Comparison of ENCODE assay signal across 9 mouse cellular contexts in genomic region chr12:109459481-109460401, GRCm38 (mm10). TPM values are rescaled to one million over a fixed set of nuclear protein-coding genes. Genes with fewer than 3 reads are reported as not detected.
DNase-seq lines count a peak whose midpoint lies in the region; ATAC-seq lines count a peak whose summit lies in the region.
"Had no signal": no experiment of that assay in that cellular context is flagged by ENCODE, and none has a peak within 500 bp of the region (broad histone marks: within the 10 kb centered on the region; RNA-seq: fewer than 3 reads in every experiment).

No protein-coding gene starts in this region.

- H3K4me2 ChIP-seq in kidney, embryonic 15.5 days, result peak overlapping the region; percentile 49
- peak overlapping the region; percentile 47 for H3K4me2 ChIP-seq in forebrain, embryonic 13.5 days
- H3K4me2 ChIP-seq in limb, embryonic 15.5 days, result peak overlapping the region; percentile 20; the same call in 1 of the 2 replicates

- H3K9ac ChIP-seq in kidney, embryonic 15.5 days, result no peak overlapping the region
- peak overlapping the region; percentile 30; the same call in 1 of the 2 replicates for H3K9ac ChIP-seq in forebrain, embryonic 13.5 days
- H3K9ac ChIP-seq in limb, embryonic 15.5 days, result no peak overlapping the region

- peak overlapping the region; percentile 20 for H3K4me3 ChIP-seq in kidney, embryonic 15.5 days (replicated peaks)
- H3K4me3 ChIP-seq in forebrain, embryonic 13.5 days, result peak overlapping the region; percentile 18
- H3K4me3 ChIP-seq in limb, embryonic 15.5 days, result no peak overlapping the region

- H3K36me3 ChIP-seq in kidney, embryonic 15.5 days, result no peaks in the 10 kb centered on the region
- no peaks in the 10 kb centered on the region for H3K36me3 ChIP-seq in forebrain, embryonic 13.5 days (ENCODE audit: poor library complexity, severe bottlenecking)
- no peaks in the 10 kb centered on the region; the same call in 1 of the 2 replicates for H3K36me3 ChIP-seq in limb, embryonic 15.5 days

- WGBS in kidney, embryonic 15.5 days, result 39% methylated on average over 49 of the region's 49 CpGs
- WGBS in forebrain, embryonic 13.5 days, result 31% methylated on average over 49 of the region's 49 CpGs
- 40% methylated on average over 49 of the region's 49 CpGs for WGBS in limb, embryonic 15.5 days

- DNase-seq in kidney, postnatal 14 days, result no peak
- DNase-seq in thymus, adult 18-20 months, result peak; percentile 19 to 31
- no peak for DNase-seq in spleen, postnatal 10 days (ENCODE audit: low spot score in 2 of 2)
- DNase-seq in cerebellum, postnatal 25 days, result no peak
- DNase-seq in urinary bladder, adult 18-20 months (ENCODE audit: low spot score in 2 of 2), result no peak
- DNase-seq: right cerebral cortex, postnatal 14 days had no signal

- ATAC-seq in kidney, embryonic 15.5 days (replicated peaks; ENCODE audit: low FRiP score), result no peak
- 0 out of 2 replicates have a peak, but pooled peaks have one; percentile 34 for ATAC-seq in forebrain, embryonic 13.5 days
- ATAC-seq in limb, embryonic 15.5 days (ENCODE audit: insufficient number of reproducible peaks, low FRiP score, low TSS enrichment, low read depth), result no peak

- no peaks in the 10 kb centered on the region for H3K9me3 ChIP-seq in kidney, embryonic 15.5 days (replicated peaks)
- no peaks in the 10 kb centered on the region for H3K9me3 ChIP-seq in forebrain, embryonic 13.5 days (replicated peaks)
- no peaks in the 10 kb centered on the region for H3K9me3 ChIP-seq in limb, embryonic 15.5 days

- peaks cover 60% of the 10 kb centered on the region for H3K27me3 ChIP-seq in kidney, embryonic 15.5 days
- H3K27me3 ChIP-seq in forebrain, embryonic 13.5 days, result peaks cover 62% of the 10 kb centered on the region
- peaks cover 30% of the 10 kb centered on the region for H3K27me3 ChIP-seq in limb, embryonic 15.5 days

- no peak overlapping the region for H3K27ac ChIP-seq in kidney, embryonic 15.5 days
- H3K27ac ChIP-seq in forebrain, embryonic 13.5 days, result no peak overlapping the region
- no peak overlapping the region for H3K27ac ChIP-seq in limb, embryonic 15.5 days

- H3K4me1 ChIP-seq in kidney, embryonic 15.5 days, result peaks cover 21% of the 10 kb centered on the region
- H3K4me1 ChIP-seq in forebrain, embryonic 13.5 days, result peaks cover 48% of the 10 kb centered on the region
- peaks cover 48% of the 10 kb centered on the region for H3K4me1 ChIP-seq in limb, embryonic 15.5 days

RNA-seq across cellular contexts. Expression of gene Dlk1, which starts 7.1 kb away (rescaled TPM):
- 116 and 182 TPM in 2 replicates for polyA plus RNA-seq in kidney, embryonic 15.5 days (2015; fragmentation: Nextera tagmentation; extraction: Ambion mirVana)
- 69.3 and 118 TPM in 2 replicates for polyA plus RNA-seq in forebrain, embryonic 13.5 days (2015; fragmentation: Nextera tagmentation; extraction: Ambion mirVana)
- 599 and 855 TPM in 2 replicates for polyA plus RNA-seq in limb, embryonic 15.5 days (2015; fragmentation: Nextera tagmentation; extraction: Ambion mirVana)

Comparison
In these comparisons a context has a peak if more than half of its experiments do, and no peak if none do; other contexts are left out.
1. DNase-seq: peak in thymus, adult 18-20 months (2 of 2); none in kidney, postnatal 14 days (single experiment), spleen, postnatal 10 days (0 of 2), cerebellum, postnatal 25 days (0 of 2) and urinary bladder, adult 18-20 months (0 of 2).
2. Peak in every context shown above with its lines, with median percentiles within 50 percentile points of each other: H3K4me2 ChIP-seq.